Mouse (Mus musculus): ENCODE measurements around the gene Cd24a. TPM values are rescaled to one million over a fixed set of nuclear protein-coding genes. Genes with fewer than 3 reads are reported as not detected.

The Cd24a gene
- polyA plus RNA-seq, 1 experiment from 2014 or later = 260 TPM

DNA sequence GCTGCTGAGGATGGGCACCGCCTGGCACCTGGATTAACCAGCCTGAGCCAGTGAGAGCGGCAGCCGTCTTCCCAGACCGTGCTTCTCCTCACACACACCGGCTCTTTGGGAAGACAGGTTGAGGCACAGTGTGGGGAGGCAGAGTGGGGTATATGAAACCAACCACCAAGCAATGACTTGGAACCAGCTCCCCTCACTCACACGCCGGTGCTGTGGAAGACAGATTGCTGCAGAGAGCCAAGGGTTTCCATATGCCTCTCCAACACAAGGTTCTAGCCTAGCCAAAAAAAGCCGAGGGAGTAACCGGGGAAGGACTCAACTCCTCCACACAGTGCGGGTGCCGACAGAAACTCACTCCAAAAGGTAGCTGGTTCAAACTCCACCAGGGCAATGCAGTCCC lies 18.8 kb upstream of the Cd24a start:
- H3K36me3 ChIP-seq = no peaks in the 10 kb centered on the region
- H3K9me3 ChIP-seq = no peaks in the 10 kb centered on the region
- no peak for ATAC-seq (ENCODE audit: insufficient number of reproducible peaks, insufficient read depth, low FRiP score, low TSS enrichment, low read depth)
- H3K27ac ChIP-seq = no peak overlapping the region
- WGBS = 77% methylated on average over 11 of the region's 11 CpGs
- no peak overlapping the region for H3K4me2 ChIP-seq
- H3K4me1 ChIP-seq = no peaks in the 10 kb centered on the region
- no peaks in the 10 kb centered on the region for H3K27me3 ChIP-seq
- no peak overlapping the region for H3K4me3 ChIP-seq
- no peak overlapping the region for H3K9ac ChIP-seq

DNA sequence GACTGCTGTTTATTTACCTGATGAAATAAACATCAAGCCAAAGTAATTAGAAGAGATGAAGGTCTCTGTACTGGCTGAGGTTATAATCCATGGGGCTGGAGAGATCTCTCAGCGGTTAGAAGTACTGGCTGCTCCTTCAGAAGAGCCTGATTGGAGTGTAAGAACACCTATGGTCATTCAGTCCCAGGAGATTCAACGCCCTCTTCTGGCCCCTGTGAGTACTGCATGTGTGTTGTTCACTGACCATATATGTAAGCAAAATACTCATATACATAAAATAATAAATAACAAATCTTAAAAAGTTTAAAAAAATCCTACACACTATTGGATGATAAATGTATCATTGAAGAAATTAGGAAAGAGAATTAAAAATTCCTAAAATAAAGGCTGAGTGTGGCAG lies 17.3 kb upstream of the Cd24a start:
- Histone ChIP-seq H3K27me3 (no peaks in the 10 kb centered on the region), H3K27ac (no peak overlapping the region), H3K36me3 (no peaks in the 10 kb centered on the region), H3K4me2 (no peak overlapping the region), H3K4me3 (no peak overlapping the region), H3K9me3 (no peaks in the 10 kb centered on the region), H3K4me1 (no peaks in the 10 kb centered on the region), H3K9ac (no peak overlapping the region)
- no peak for ATAC-seq (ENCODE audit: insufficient number of reproducible peaks, insufficient read depth, low FRiP score, low TSS enrichment, low read depth)
- WGBS = 37% methylated on average over 2 of the region's 2 CpGs

- 90% methylated on average over 2 of the region's 2 CpGs for WGBS
- no peaks in the 10 kb centered on the region for H3K4me1 ChIP-seq
- no peak overlapping the region for H3K4me2 ChIP-seq
- no peaks in the 10 kb centered on the region for H3K9me3 ChIP-seq
- no peak overlapping the region for H3K27ac ChIP-seq
- ATAC-seq (ENCODE audit: insufficient number of reproducible peaks, insufficient read depth, low FRiP score, low TSS enrichment, low read depth) = no peak
- H3K27me3 ChIP-seq = no peaks in the 10 kb centered on the region
- H3K4me3 ChIP-seq = no peak overlapping the region
- no peak overlapping the region for H3K9ac ChIP-seq
- no peaks in the 10 kb centered on the region for H3K36me3 ChIP-seq
Observed at GRCm38 (mm10) chr10:43561311-43561710, 16.8 kb upstream of the Cd24a start.

DNA sequence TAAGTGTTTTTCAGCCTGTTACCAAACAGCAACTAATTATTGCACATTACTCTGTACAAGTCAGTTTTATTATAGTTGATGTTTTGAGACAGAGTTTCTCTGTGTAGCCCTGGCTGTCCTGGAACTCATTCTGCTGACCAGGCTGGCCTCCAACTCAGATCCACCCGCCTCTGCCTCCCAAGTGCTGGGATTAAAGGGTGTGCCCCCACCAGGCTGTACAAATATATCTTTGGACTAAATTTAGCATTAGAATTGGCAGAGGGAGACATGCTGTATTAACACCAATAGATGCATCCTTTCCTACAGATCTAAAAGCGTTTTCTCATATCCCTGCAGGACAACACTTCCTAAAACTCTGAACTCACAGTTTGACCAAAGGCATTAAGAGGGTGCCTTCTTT lies 3.7 kb upstream of the Cd24a start:
- ATAC-seq (ENCODE audit: insufficient number of reproducible peaks, insufficient read depth, low FRiP score, low TSS enrichment, low read depth) = no peak
- Histone ChIP-seq H3K9ac (no peak overlapping the region), H3K27me3 (peaks cover 8% of the 10 kb centered on the region; the same call in 1 of the 2 replicates), H3K36me3 (no peaks in the 10 kb centered on the region), H3K4me2 (no peak overlapping the region), H3K4me3 (no peak overlapping the region), H3K27ac (no peak overlapping the region), H3K4me1 (peaks cover 5% of the 10 kb centered on the region; the same call in 1 of the 2 replicates), H3K9me3 (peaks cover 7% of the 10 kb centered on the region; the same call in 1 of the 2 replicates)
- WGBS = 77% methylated on average over 2 of the region's 2 CpGs

- Histone ChIP-seq H3K4me1 (peaks cover 5% of the 10 kb centered on the region; the same call in 1 of the 2 replicates), H3K27me3 (peaks cover 8% of the 10 kb centered on the region; the same call in 1 of the 2 replicates)
- WGBS = under 1% methylated on average over 3 of the region's 3 CpGs
Observed at GRCm38 (mm10) chr10:43574956-43575355, 3.1 kb upstream of the Cd24a start.

GRCm38 (mm10) chr10:43577299-43577996 lies 636 bp upstream of the Cd24a start:
- Histone ChIP-seq H3K4me2 (peak overlapping the region; percentile 85), H3K9ac (peak overlapping the region; percentile 62), H3K4me3 (peak overlapping the region; percentile 70), H3K36me3 (peaks cover 3% of the 10 kb centered on the region), H3K4me1 (peaks cover 10% of the 10 kb centered on the region; the same call in 1 of the 2 replicates), H3K27ac (peak overlapping the region; percentile 98), H3K27me3 (peaks cover 8% of the 10 kb centered on the region; the same call in 1 of the 2 replicates), H3K9me3 (0 out of 2 replicates have a peak, but pooled peaks cover under 1% of the 10 kb centered on the region)
- 12% methylated on average over 19 of the region's 19 CpGs for WGBS
- ATAC-seq (ENCODE audit: insufficient number of reproducible peaks, insufficient read depth, low FRiP score, low TSS enrichment, low read depth) = no peak

More at GRCm38 (mm10) chr10:43574956-43575355, 3.1 kb upstream of the Cd24a start:
- Histone ChIP-seq H3K4me2 (no peak overlapping the region), H3K9ac (no peak overlapping the region), H3K4me3 (no peak overlapping the region), H3K9me3 (peaks cover 7% of the 10 kb centered on the region; the same call in 1 of the 2 replicates), H3K36me3 (no peaks in the 10 kb centered on the region), H3K27ac (no peak overlapping the region)
- no peak for ATAC-seq (ENCODE audit: insufficient number of reproducible peaks, insufficient read depth, low FRiP score, low TSS enrichment, low read depth)

- ATAC-seq (ENCODE audit: insufficient number of reproducible peaks, insufficient read depth, low FRiP score, low TSS enrichment, low read depth) = peak; percentile 44
- no peaks in the 10 kb centered on the region for H3K9me3 ChIP-seq
- peak overlapping the region; percentile 85 for H3K4me2 ChIP-seq
- WGBS = under 1% methylated on average over 32 of the region's 32 CpGs
- peak overlapping the region; percentile 98 for H3K27ac ChIP-seq
- peaks cover 12% of the 10 kb centered on the region for H3K36me3 ChIP-seq
- H3K4me3 ChIP-seq = peak overlapping the region; percentile 70
- peaks cover 10% of the 10 kb centered on the region; the same call in 1 of the 2 replicates for H3K4me1 ChIP-seq
- peaks cover 8% of the 10 kb centered on the region; the same call in 1 of the 2 replicates for H3K27me3 ChIP-seq
- H3K9ac ChIP-seq = peak overlapping the region; percentile 88
Observed at GRCm38 (mm10) chr10:43578366-43578753, 276 bp downstream of the Cd24a start.

GRCm38 (mm10) chr10:43578754-43579380 lies 783 bp downstream of the Cd24a start:
- Histone ChIP-seq H3K4me3 (peak overlapping the region; percentile 70), H3K27ac (peak overlapping the region; percentile 98), H3K9me3 (no peaks in the 10 kb centered on the region), H3K4me2 (peak overlapping the region; percentile 85), H3K9ac (peak overlapping the region; percentile 88), H3K27me3 (peaks cover 8% of the 10 kb centered on the region; the same call in 1 of the 2 replicates), H3K36me3 (peaks cover 17% of the 10 kb centered on the region), H3K4me1 (peaks cover 10% of the 10 kb centered on the region; the same call in 1 of the 2 replicates)
- peak; percentile 84 for ATAC-seq (ENCODE audit: insufficient number of reproducible peaks, insufficient read depth, low FRiP score, low TSS enrichment, low read depth)
- WGBS = under 1% methylated on average over 51 of the region's 65 CpGs

DNA sequence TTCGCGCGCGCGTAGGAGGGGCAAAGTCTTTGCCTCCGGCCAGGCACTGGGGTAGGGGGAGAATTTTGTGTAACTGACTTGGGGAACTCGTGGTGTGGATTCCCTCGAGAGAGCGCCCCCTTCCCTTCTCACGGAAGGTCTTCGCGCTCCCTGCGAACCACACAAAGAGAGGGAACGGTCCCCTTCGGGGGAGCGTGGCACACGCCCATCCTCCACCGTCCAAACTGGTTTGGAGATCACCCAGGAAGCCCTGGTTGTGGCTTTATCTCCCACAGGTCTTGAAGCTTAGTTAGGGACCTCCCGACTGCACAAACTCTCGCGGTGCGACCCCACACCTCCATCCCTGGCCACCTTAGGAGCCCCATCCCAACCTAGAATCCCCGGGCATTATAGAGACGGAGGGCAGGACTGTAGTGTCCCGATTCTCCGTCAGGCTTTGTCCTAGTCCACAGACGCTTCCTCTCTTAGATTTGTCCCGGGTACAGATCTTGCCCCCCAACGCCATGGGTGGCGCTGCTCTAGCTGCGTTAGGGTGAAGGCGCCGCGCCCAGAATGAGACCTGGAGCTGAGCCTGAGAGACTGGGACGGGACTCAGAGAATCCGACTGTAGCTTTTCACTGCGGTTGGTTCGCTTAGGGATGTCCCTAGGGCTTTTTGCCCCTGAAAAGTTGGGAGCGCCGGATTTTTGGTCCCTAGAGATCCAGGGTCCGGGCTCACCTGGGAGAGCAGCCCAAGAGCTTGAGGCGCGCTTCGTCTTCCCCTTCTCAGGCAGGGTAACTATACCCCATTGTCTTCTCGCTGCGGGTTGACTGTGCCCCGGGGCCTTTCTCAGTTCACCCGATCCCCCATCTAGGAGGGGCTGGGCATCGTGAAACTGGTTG lies 1.5 kb downstream of the Cd24a start:
- under 1% methylated on average over 49 of the region's 49 CpGs for WGBS
- peak; percentile 27 for ATAC-seq (ENCODE audit: insufficient number of reproducible peaks, insufficient read depth, low FRiP score, low TSS enrichment, low read depth)

GRCm38 (mm10) chr10:43580649-43581078 lies 2.6 kb downstream of the Cd24a start:
- Histone ChIP-seq H3K9ac (peak overlapping the region; percentile 88), H3K4me1 (peaks cover 10% of the 10 kb centered on the region; the same call in 1 of the 2 replicates), H3K4me3 (peak overlapping the region; percentile 70), H3K4me2 (peak overlapping the region; percentile 85), H3K9me3 (no peaks in the 10 kb centered on the region), H3K27ac (peak overlapping the region; percentile 98), H3K36me3 (peaks cover 29% of the 10 kb centered on the region), H3K27me3 (peaks cover 8% of the 10 kb centered on the region; the same call in 1 of the 2 replicates)
- 1% methylated on average over 15 of the region's 15 CpGs for WGBS
- ATAC-seq (ENCODE audit: insufficient number of reproducible peaks, insufficient read depth, low FRiP score, low TSS enrichment, low read depth) = no peak

More for the DNA sequence above, 1.5 kb downstream of the Cd24a start:
- Histone ChIP-seq H3K4me3 (peak overlapping the region; percentile 70), H3K9me3 (no peaks in the 10 kb centered on the region), H3K36me3 (peaks cover 25% of the 10 kb centered on the region), H3K9ac (peak overlapping the region; percentile 88), H3K27ac (peak overlapping the region; percentile 98), H3K27me3 (peaks cover 8% of the 10 kb centered on the region; the same call in 1 of the 2 replicates), H3K4me1 (peaks cover 10% of the 10 kb centered on the region; the same call in 1 of the 2 replicates), H3K4me2 (peak overlapping the region; percentile 85)

GRCm38 (mm10) chr10:43581260-43581659 lies 3.2 kb downstream of the Cd24a start:
- H3K27me3 ChIP-seq = peaks cover 8% of the 10 kb centered on the region; the same call in 1 of the 2 replicates
- H3K36me3 ChIP-seq = peaks cover 29% of the 10 kb centered on the region
- 56% methylated on average over 3 of the region's 3 CpGs for WGBS
- H3K9me3 ChIP-seq = 0 out of 2 replicates have a peak, but pooled peaks cover 2% of the 10 kb centered on the region
- peak overlapping the region; percentile 85 for H3K4me2 ChIP-seq
- H3K9ac ChIP-seq = peak overlapping the region; percentile 88
- H3K4me3 ChIP-seq = peak overlapping the region; percentile 70
- H3K27ac ChIP-seq = peak overlapping the region; percentile 98; the same call in 1 of the 2 replicates
- H3K4me1 ChIP-seq = peaks cover 10% of the 10 kb centered on the region; the same call in 1 of the 2 replicates
- ATAC-seq (ENCODE audit: insufficient number of reproducible peaks, insufficient read depth, low FRiP score, low TSS enrichment, low read depth) = no peak
